Mouse (Mus musculus) stomach, postnatal 0 days (tissue): ENCODE results near the gene Trim10.

ENCODE experiments used
- CTCF ChIP-seq: IDR thresholded peaks from 2 replicates; pipeline ENCODE4 v1.5.1; 2016; ENCODE audit warnings: antibody characterized with exemption, low read depth, mild to moderate bottlenecking, moderate library complexity
- EP300 ChIP-seq: optimal IDR thresholded peaks from 2 replicates; pipeline ENCODE3; 2016; ENCODE audit warnings: antibody characterized with exemption

GRCm38 (mm10) chr17:36897552-36898205, 28.3 kb downstream of the Trim10 start, which contains the start of gene Trim31:
- no peak for TF ChIP-seq EP300
- no peak for TF ChIP-seq CTCF
